Mouse (Mus musculus): ENCODE measurements around the gene Tmprss7. TPM values are rescaled to one million over a fixed set of nuclear protein-coding genes. Genes with fewer than 3 reads are reported as not detected.

Tmprss7 gene
- total RNA-seq (2021) (not detected), polyA plus RNA-seq (2012; rRNA removed) (0.06 TPM in 1 of 2 replicates, not detected in the other)
- long read RNA-seq: 0 reads

- TF ChIP-seq EP300 (IDR thresholded peaks at IDR 0.05; ENCODE audit: insufficient read depth, low read depth, low read length): no peak
- no peak for TF ChIP-seq POLR2A (IDR thresholded peaks at IDR 0.05; ENCODE audit: insufficient read depth, low read depth, low read length)
- TF ChIP-seq CTCF (IDR thresholded peaks at IDR 0.05): no peak
- Histone ChIP-seq H3K79me2 (replicated peaks; ENCODE audit: control insufficient read depth, insufficient read depth, low read length) (no peaks in the 10 kb centered on the region), H3K27ac (no peak within 1 kb of the TSS), H3K27me3 (ENCODE audit: control insufficient read depth, insufficient read depth, low read length) (no peaks in the 10 kb centered on the region), H3K36me3 (ENCODE audit: control insufficient read depth, insufficient read depth, low read length) (no peaks in the 10 kb centered on the region), H3K4me1 (ENCODE audit: control insufficient read depth, insufficient read depth, low read length) (no peaks in the 10 kb centered on the region), H3K4me3 (no peak within 1 kb of the TSS), H3K9ac (ENCODE audit: low read depth, low read length) (no peak within 1 kb of the TSS)
- WGBS: 61% methylated on average over 10 of the region's 10 CpGs
- no peak for DNase-seq
- intact Hi-C loops (cut with DNase I): no loop called here
Measured at GRCm38 (mm10) chr16:45693558-45693957, at the start of gene Tmprss7. Gene Tmprss7, minus strand, starts transcription at chr16:45693658.

DNA sequence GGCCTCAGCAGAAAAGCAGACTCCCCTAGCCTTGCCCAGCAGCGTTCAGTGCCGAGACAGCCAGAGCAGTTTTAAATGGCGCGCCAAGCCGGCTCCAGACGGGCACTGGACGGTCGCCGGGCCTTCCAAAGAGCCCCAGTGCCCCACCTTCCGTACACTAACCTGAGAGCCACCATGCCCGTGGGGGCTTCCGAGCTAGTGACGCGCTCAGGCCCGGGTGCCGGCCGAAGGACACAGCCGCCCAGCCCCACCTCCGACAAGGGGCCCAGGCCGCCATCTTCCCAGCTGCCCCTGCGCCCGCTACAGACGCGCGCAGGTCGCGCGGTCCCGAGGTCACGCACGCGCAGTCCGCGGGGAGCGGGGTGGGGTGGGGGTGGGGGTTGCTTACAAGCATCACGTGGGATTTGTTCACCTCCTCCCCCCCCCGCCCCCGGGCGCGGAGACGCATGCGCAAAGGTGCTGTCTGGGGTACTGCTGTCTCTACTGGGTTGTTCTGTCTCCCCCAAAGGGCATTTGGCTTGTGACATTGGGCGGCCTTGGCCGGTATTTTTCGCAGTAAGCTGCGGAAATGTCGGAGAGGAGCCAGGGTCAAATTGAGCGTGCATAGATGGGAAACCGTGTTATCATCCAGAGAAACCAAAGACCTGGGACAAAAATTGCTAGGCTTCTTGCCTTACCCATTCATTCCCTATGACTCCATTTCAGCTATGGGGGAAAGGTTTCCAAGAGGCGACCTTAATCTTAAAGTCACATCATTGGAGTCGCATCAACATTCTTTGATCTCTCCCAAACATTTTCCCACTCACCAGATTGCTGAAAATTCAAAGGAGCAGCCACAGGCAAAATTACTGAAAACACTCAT is 49.4 kb upstream of the Tmprss7 start, which contains the start of gene Abhd10:
TSS of gene Abhd10 (minus strand) at position 341 of the 862 bp plus-strand sequence.
- under 1% methylated on average over 51 of the region's 51 CpGs for WGBS
- Histone ChIP-seq H3K27me3 (ENCODE audit: control insufficient read depth, insufficient read depth, low read length) (no peaks in the 10 kb centered on the region), H3K27ac (peak within 1 kb of the TSS; percentile 98), H3K36me3 (ENCODE audit: control insufficient read depth, insufficient read depth, low read length) (peaks cover 2% of the 10 kb centered on the region), H3K79me2 (replicated peaks; ENCODE audit: control insufficient read depth, insufficient read depth, low read length) (no peaks in the 10 kb centered on the region; the same call in 1 of the 2 replicates), H3K4me1 (ENCODE audit: control insufficient read depth, insufficient read depth, low read length) (peaks cover 2% of the 10 kb centered on the region), H3K4me3 (peak within 1 kb of the TSS; percentile 86), H3K9ac (ENCODE audit: low read depth, low read length) (peak within 1 kb of the TSS; percentile 89)
- DNase-seq: peak; percentile 94 to 96
- intact Hi-C loops (cut with DNase I): loop anchor here (5.0 kb wide), 2 partner anchors 224 to 279 kb away; no protein-coding TSS in a partner anchor
- TF ChIP-seq POLR2A (IDR thresholded peaks at IDR 0.05; ENCODE audit: insufficient read depth, low read depth, low read length) (peak; percentile 70), EP300 (IDR thresholded peaks at IDR 0.05; ENCODE audit: insufficient read depth, low read depth, low read length) (no peak), CTCF (IDR thresholded peaks at IDR 0.05) (no peak)

GRCm38 (mm10) chr16:45737880-45738279 is 44.4 kb upstream of the Tmprss7 start:
- no peak overlapping the region for H3K9ac ChIP-seq (ENCODE audit: low read depth, low read length)
- H3K79me2 ChIP-seq (replicated peaks; ENCODE audit: control insufficient read depth, insufficient read depth, low read length): no peaks in the 10 kb centered on the region; the same call in 1 of the 2 replicates
- peaks cover 2% of the 10 kb centered on the region for H3K4me1 ChIP-seq (ENCODE audit: control insufficient read depth, insufficient read depth, low read length)
- TF ChIP-seq POLR2A (IDR thresholded peaks at IDR 0.05; ENCODE audit: insufficient read depth, low read depth, low read length) (no peak), EP300 (IDR thresholded peaks at IDR 0.05; ENCODE audit: insufficient read depth, low read depth, low read length) (no peak)
- no peak overlapping the region for H3K4me3 ChIP-seq
- WGBS: 56% methylated on average over 8 of the region's 8 CpGs
- intact Hi-C loops (cut with DNase I): no loop called here
- H3K27ac ChIP-seq: no peak overlapping the region
- DNase-seq: no peak
- H3K27me3 ChIP-seq (ENCODE audit: control insufficient read depth, insufficient read depth, low read length): no peaks in the 10 kb centered on the region
- H3K36me3 ChIP-seq (ENCODE audit: control insufficient read depth, insufficient read depth, low read length): peaks cover 9% of the 10 kb centered on the region

- WGBS: 69% methylated on average over 3 of the region's 3 CpGs
- Histone ChIP-seq H3K79me2 (replicated peaks; ENCODE audit: control insufficient read depth, insufficient read depth, low read length) (no peaks in the 10 kb centered on the region; the same call in 1 of the 2 replicates), H3K4me1 (ENCODE audit: control insufficient read depth, insufficient read depth, low read length) (peaks cover 2% of the 10 kb centered on the region), H3K27ac (no peak overlapping the region), H3K27me3 (ENCODE audit: control insufficient read depth, insufficient read depth, low read length) (no peaks in the 10 kb centered on the region), H3K36me3 (ENCODE audit: control insufficient read depth, insufficient read depth, low read length) (peaks cover 9% of the 10 kb centered on the region), H3K9ac (ENCODE audit: low read depth, low read length) (no peak overlapping the region), H3K4me3 (no peak overlapping the region)
- DNase-seq: no peak
- intact Hi-C loops (cut with DNase I): no loop called here
- TF ChIP-seq CTCF (IDR thresholded peaks at IDR 0.05) (no peak), POLR2A (IDR thresholded peaks at IDR 0.05; ENCODE audit: insufficient read depth, low read depth, low read length) (no peak), EP300 (IDR thresholded peaks at IDR 0.05; ENCODE audit: insufficient read depth, low read depth, low read length) (no peak)
Measured at GRCm38 (mm10) chr16:45736724-45737123, 43.3 kb upstream of the Tmprss7 start.

DNA sequence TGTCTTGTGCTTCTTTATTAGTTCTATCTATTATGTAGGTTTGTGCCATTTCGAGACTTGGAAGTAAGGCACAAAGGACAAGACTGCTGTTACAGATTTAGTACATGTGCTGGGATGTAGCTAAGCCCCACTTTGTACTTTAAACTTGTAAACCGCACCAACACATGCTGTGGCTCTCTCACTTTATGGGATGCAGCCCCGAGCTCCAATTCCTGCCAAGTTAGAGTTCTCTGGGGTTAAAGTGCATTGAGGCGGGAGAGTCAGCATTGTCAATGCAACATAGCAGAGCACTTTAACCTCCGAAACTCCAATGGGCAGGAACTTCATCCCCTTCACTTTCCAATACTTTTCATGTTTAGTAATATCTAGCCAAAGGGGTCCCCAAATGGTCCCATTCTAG is 35.7 kb upstream of the Tmprss7 start:
- 84% methylated on average over 5 of the region's 5 CpGs for WGBS
- TF ChIP-seq POLR2A (IDR thresholded peaks at IDR 0.05; ENCODE audit: insufficient read depth, low read depth, low read length) (no peak), EP300 (IDR thresholded peaks at IDR 0.05; ENCODE audit: insufficient read depth, low read depth, low read length) (no peak), CTCF (IDR thresholded peaks at IDR 0.05) (no peak)
- intact Hi-C loops (cut with DNase I): loop anchor here (5.0 kb wide), 1 partner anchor 432 kb away; no protein-coding TSS in a partner anchor
- Histone ChIP-seq H3K4me3 (no peak overlapping the region), H3K79me2 (replicated peaks; ENCODE audit: control insufficient read depth, insufficient read depth, low read length) (no peaks in the 10 kb centered on the region; the same call in 1 of the 2 replicates), H3K9ac (ENCODE audit: low read depth, low read length) (no peak overlapping the region), H3K4me1 (ENCODE audit: control insufficient read depth, insufficient read depth, low read length) (no peaks in the 10 kb centered on the region), H3K27ac (no peak overlapping the region), H3K36me3 (ENCODE audit: control insufficient read depth, insufficient read depth, low read length) (peaks cover 7% of the 10 kb centered on the region), H3K27me3 (ENCODE audit: control insufficient read depth, insufficient read depth, low read length) (no peaks in the 10 kb centered on the region)
- no peak for DNase-seq

DNA sequence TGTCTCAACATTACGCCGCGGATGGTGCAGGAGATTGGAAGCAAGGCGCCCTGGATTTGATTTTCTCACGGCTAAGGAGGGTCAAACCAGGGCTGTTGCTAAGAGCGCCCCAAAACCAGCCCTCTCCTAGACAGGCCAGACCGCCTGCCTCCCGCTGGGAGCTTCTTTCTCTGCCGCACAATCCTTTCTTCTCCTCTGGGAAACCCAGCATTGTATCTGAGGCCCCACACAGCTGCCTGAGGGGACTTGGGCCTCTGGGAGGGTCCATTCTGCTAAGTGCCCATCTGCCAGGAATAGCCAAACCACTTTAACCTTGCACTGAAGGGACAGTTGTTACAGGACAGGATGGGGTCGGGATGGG is 31.3 kb upstream of the Tmprss7 start:
- Histone ChIP-seq H3K9ac (ENCODE audit: low read depth, low read length) (no peak overlapping the region), H3K4me1 (ENCODE audit: control insufficient read depth, insufficient read depth, low read length) (no peaks in the 10 kb centered on the region), H3K36me3 (ENCODE audit: control insufficient read depth, insufficient read depth, low read length) (peaks cover 5% of the 10 kb centered on the region; the same call in 1 of the 2 replicates), H3K79me2 (replicated peaks; ENCODE audit: control insufficient read depth, insufficient read depth, low read length) (no peaks in the 10 kb centered on the region), H3K27me3 (ENCODE audit: control insufficient read depth, insufficient read depth, low read length) (no peaks in the 10 kb centered on the region), H3K27ac (no peak overlapping the region), H3K4me3 (no peak overlapping the region; the same call in 1 of the 2 replicates)
- 8% methylated on average over 10 of the region's 10 CpGs for WGBS
- intact Hi-C loops (cut with DNase I): loop anchor here (5.0 kb wide), 1 partner anchor 427 kb away; no protein-coding TSS in a partner anchor
- TF ChIP-seq POLR2A (IDR thresholded peaks at IDR 0.05; ENCODE audit: insufficient read depth, low read depth, low read length): no peak
- no peak for TF ChIP-seq CTCF (IDR thresholded peaks at IDR 0.05)
- no peak for TF ChIP-seq EP300 (IDR thresholded peaks at IDR 0.05; ENCODE audit: insufficient read depth, low read depth, low read length)
- DNase-seq: no peak
